Mouse (Mus musculus) mouse embryonic stem cell (cell line): ENCODE results near the gene Gla.

Experiments
- in situ Hi-C, 2 experiments: fragments of 300-500 bp; cut with MboI; formaldehyde crosslinking; loops; 1 replicate in 1 of 2; 3 replicates in 1 of 2; pipeline ENCODE4 v1.14.3; 2019 to 2020; ENCODE audit warnings: low sequenced_read_pairs in 2 of 2, low pct_unique_long_range_greater_than_20kb in 1 of 2, mixed read lengths in 1 of 2; ENCODE audit not compliant: unreplicated experiment in 1 of 2

Gene Gla

DNA sequence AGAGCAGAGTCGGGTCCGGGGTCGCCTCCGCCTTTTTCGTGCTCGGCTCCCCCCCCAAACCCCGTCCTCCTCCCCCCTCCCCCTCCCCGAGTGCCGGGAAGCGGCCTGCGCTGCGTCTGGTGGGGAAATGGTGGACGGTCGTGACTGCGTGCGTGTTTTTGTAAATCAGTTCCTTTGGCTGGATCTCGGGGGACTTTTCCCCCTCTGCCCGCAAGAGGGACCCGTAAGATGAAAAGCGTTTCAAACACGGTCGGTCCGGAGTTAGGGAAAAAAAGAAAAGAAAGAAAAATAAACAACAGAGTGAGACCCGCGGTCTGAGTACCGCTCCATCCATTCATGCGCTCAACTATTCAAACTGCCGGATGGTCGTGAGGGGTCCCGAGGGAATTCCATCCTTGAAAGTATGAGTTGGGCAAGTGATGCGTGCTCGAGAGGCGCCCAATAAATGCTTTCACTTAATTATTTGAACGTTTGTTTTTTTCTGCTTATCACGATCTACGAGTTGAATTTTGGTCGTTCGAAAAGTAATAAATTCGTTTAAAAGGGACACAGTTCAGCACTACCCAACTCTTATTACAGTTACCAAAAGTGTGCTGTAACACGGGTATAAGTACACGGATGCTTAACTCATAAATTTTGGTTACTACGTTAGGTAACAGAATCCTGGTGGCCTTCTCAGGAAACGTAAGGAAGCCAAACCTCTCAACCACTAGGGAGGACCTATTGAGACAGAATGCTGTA is 625 bp upstream of the Gla start:
- in situ Hi-C loops, result no loop called here

DNA sequence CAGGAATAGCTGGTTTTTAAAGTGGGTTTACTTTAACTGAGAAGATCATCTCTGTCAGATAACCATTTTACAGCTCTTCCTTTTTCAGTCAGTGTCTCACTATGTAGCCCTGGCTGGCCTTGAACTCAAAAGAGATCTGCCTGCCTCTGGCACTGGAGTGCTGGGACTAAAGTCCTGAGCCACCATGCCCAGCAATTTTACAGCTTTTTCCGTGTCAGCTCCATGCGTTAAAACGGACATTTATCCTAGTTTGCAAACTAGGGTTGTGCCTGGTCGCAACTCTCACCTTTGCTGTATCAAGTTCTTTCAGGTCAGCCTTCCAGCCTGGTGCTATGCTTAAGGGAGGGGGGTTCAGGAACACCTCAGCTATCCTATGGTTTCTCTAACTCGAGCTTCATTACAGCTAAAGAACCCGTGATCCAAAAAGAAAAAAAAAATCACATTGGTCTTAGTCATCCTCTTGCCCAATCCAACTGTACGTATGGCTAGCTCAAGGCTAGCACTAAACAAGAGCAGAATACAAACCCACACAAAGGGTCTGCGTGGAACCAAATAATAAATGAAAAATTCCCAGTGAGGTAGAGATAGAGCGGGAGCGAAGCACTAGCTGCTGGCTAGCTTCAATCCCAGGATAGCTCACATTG is 881 bp downstream of the Gla start:
- in situ Hi-C loops, result no loop called here

DNA sequence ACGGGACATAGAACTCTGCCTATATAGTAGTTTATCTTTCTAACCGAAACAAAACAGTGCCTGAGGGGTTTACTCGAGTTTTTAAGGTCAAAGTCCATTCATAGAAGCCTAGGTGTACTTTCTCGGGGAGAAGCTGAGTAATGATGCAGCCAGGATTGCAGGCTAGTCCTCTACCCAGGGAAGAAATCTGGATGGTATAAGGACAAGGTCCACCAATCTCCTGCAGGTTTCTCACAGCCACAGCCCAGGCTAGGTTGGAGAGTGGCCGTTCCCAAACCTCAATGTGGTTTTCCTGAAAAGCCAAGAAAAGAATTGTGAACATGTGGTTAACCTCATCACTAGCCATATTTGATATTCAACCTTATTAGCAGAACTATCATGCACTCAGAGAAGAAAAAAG is 11.1 kb downstream of the Gla start:
- in situ Hi-C loops, result no loop called here

DNA sequence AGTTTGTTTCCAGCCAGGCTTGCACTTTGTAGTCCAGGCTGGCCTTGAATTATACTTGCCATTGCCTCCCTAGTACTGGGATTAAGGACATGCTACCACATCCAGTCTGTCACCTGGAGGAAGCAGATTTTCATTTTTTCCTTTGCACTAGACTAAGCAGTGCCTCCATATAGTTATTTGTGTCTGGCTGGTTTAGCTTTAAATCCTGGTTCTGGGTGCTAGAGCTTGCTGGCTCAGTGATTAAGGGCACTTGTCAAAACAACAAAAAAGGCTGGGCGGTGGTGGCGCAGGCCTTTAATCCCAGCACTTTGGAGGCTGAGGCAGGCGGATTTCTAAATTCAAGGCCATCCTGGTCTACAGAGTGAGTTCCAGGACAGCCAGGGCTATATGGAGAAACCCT is 11.9 kb downstream of the Gla start:
- in situ Hi-C loops, result no loop called here

DNA sequence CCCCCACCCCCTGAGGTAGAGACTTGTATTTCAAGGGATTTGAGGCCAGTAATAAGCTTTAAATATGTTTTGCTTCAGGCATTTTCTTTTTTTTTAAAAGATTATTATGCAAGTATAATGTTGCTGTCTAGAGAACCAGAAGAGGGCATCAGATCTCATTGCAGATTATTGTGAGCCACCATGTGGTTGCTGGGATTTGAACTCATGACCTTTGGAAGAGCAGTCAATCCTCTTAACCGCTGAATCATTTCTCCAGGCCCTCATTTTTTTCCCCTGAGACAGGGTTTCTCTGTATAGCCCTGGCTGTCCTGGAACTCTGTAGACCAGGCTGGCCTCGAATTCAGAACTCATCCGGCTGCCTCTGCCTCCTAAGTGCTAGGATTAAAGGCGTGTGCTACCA is 12.7 kb downstream of the Gla start:
- in situ Hi-C loops, result no loop called here

DNA sequence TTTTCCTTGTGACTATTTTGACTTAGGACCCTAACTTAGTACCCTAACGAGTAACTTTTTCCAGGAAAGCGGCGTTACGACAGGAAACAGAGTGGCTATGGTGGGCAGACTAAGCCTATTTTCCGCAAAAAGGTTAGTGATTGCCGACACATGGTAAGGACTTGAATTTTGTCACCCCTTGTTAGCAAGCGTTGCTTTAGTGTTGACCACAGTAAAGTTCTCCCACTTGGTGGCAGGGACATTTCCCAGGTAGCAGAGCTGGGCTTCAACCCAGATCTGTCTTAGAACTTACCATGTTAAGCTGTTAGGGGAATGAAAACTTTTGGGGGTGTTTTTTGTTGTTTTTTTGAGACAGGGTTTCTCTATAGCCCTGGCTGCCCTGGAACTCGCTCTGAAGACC is 14.5 kb downstream of the Gla start:
- in situ Hi-C loops, result no loop called here

DNA sequence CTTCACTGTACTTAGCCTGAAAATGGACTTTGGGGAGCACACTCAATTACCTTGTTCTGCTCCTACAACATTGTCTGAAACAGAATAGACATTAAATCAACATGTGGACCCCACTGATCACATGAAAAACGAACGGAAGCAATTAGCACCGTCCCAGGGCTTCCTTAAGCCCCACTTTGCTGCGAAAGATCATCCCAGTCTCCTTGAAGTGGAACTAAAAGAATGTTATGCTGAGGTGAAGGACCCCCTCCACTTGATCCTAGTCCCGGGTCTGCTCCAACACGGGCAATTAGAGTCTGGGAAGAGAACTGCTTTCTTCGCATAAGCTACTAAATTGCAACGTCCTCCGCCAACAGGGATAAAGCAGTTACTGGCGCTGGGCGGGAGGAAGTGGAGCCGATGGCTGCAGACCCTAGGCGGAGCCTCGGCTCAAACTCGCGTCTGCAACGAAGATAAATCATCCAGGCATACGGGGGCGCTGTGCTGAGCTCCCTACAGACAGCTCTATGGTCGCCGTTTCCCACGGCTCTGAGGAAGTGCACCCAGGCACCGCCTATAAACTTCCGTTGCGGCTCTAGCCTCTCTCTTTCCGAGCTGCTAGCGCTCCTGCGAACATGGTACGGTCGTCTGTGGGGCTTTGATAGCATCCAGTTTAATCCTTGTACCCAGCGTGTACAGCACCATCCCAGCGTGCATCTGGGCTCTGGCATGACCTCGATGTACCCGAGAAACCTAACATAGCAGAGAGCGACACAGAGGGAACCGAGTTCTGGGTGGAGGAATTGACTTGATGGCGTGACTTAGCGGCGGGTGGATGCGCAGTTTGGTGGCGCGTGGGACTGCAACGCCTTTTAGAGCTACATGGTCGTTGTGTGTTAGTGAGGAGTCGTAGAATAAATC is 15.6 kb downstream of the Gla start, which contains the start of gene Rpl36a:
Gene Rpl36a (plus strand): TSS at position 552 of the 900 bp plus-strand sequence.
- in situ Hi-C loops, result no loop called here

DNA sequence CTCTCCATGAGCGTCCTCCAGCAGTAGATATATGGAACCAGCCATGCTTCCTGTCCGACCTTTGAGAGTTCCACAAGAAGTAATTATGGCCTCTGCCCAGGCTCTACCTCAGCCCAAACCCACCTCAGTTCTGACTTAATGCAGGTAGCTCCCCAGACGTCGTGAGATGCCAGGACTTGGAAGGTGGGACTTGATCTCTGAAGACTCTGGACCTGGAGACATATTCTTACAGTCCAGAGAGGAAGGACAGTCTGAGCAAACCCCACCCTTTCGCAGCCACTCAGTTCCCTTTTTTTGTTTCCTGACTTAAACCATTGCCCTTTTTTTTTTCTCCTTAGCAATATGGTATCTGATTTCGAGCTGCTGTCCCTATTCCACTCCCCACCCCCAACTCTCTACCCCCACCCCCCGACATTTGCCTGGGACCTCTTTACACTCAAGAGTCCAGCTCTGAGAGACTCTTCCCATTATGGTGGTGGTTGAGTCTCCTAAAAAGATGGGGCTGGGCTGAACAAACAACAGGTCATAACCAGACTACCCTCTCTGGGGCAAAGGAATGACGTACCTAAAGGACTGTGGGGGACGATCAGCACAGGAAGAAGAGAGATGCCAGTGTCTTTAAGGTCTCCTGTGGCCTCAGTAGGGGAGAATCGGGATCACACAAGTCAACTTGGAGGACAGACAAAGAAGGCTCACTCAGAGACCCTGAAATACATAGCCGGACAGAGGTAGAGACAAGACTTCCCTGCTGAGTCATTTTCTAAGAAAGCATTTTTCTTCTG is 17.8 kb downstream of the Gla start, which contains the start of gene Btk:
Gene Btk (minus strand): TSS at position 683 of the 782 bp plus-strand sequence.
- in situ Hi-C loops, result no loop called here

DNA sequence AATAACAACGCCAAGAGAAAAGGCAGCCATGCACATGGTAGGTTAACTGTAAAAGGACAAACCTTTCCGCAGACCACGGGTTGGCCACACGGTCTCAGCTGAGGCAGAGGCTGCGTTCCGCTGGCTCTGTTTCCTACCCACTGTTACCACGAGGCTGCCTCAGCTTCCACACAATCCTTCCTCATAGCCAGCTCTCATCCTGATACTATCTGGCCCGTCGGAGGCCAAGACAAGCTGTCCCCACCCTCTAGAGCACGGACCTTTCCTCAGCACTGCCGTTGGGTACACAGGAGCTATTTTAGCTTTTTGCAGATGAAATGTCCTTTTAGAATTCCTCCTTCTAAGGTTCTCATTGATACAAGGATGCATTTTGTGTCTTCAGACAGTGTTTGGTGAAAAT is 18.7 kb downstream of the Gla start:
- in situ Hi-C loops, result no loop called here

DNA sequence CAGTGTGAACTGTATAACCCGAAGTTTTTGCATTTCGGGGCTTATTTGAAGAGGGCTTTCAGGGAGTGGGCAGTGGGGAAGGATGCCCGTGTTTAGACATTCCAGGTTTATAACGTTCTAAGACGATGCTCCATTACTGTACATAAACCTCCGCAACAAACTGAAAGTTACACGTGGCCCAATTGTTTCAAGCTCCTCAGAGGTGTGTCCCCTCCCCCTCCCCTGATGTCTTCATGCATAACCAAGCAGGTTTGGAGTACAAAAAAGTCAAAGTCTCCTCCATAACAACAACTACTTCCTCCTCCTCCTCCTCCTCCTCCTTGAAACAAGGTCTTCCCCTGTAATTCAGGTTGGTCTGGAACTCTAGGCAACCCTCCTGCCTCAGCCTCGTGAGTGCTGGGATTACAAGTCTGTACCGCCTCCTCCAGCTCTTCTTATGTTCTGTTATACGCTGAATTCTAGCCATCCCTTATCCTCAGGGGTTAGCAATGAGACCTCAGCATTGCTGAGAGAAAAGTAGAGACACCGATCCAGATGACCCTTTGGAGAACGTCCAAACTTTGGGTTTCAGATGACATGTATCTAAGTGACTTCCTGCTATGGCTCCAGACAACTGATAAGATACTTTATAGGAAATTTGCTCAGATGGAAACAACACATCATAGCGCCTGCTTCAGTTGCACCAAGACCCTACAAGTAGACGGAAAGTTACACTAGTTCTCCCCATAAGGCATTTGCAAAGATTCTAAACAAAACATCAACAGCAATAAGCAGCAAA is 20.2 kb downstream of the Gla start:
- in situ Hi-C loops, result no loop called here

DNA sequence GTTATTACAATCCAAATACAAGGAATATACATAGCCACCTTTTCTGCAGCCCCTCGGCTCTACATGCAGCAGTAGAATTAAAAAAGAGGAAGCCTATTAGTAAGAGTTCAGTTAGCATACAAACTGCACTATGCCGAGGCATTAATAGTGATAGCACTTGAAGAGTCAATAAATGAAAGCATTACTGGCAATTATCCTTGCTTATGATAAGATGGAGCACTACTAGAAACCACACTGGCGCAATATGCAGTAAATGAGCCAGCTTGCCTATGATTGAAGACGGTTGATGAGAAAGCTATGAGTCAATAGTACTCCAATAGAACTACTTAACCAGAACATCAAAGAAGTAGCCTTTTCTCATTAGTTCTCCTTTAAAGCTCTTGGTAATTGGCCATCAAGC is 23.0 kb downstream of the Gla start:
- in situ Hi-C loops, result no loop called here

DNA sequence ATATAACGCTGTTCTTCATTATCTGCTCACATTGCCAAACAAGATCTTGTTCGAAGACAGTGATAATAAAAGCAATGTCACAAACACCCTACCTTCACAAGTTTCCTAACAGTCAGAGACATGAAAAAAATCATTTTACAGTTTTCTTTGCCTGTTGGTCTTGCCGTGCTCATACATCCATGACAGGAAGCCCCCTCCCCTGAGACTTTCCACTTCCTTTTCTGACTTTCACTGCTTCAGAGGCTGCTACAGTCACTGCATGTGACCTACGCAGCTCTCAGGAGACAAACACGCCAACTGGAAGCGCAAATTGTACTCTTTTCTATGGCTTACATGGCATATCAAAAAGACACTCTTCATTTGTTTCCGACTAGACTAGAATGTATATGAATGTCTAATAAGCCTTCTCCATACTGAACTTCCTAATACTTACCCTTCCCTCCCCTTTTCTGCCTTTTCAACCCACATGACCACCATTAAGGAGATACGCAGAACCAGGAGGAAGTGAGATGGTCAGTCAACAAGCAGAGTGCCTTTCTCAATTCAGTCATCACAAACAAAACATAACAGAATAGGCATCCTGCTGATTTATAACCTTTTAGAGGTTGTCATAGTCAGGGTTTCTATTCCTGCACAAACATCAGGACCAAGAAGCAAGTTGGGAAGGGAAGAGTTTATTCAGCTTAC is 34.2 kb downstream of the Gla start:
- in situ Hi-C loops, result no loop called here

DNA sequence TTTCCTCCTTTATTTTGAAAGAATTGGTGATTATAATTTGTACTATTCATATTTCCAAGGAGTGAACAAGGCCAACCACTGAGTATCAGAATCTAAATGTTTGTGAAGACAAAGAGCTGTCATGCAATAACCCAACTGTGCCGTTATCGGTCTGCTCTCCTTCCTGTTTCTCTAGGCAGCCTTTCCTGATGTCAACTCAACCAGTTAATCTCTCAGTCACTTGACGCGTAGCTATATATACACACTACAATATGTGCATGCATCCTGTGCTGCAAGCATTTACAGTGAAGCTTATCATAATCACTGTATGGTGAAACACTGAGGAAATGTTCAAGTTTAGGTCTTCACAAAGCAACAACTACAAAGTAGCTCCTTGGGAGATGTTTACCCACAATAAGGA is 36.6 kb downstream of the Gla start:
- in situ Hi-C loops, result no loop called here

DNA sequence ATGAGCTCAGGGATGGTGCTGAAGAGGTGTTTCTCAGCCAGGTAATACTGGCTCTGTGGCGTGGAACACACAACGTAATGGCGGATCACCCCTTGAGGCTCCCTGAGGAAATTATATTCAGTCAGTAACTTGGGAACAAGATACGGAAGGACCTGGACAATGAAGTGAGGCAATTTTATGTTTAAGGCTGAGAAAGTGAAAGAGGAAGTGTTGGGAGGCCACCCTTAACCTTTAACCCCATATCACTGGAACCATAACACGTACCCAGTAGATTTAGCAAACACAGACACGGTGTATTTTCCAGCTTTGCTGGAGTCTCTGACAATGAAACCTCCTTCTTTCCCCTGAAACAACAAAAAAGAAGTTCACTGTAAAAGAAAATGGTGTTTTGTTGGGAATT is 46.5 kb downstream of the Gla start:
- in situ Hi-C loops, result no loop called here

DNA sequence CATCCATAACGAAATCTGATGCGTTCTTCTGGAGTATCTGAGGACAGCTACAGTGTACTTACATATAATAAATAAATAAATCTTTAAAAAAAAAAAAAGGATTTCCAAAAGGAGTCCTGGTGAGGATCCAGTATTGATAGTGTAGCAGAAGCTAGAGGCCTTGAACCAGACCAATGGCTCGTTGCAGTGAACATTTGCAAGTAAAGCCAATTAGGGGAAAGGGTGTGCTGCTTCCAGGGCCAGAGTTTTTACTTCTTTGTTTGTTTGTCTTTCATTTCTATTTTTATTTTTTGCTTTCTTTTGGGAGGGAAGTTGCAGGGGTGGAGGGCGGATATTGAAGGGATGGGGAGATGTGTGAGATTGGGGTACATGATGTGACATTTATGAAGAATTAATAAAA is 47.6 kb downstream of the Gla start:
- in situ Hi-C loops, result no loop called here

DNA sequence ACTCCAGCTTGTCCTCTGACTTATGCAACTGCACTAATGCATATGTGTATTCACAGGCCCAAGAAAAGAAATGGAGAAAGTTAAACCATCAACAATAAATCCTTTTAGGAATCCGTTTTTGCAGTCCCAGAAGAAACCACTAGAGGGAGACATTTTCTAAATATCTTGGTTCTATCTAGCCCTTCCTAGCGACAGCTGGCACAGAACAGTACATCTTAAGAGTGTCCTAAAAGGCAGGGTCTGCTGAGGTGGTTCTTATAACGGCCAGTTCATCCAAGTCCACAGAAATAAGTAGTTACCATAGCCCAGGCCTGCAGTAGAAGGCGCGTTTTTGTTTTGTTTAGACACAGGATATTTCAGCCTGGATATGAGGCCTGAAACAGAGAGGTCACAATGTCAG is 50.0 kb downstream of the Gla start:
- in situ Hi-C loops, result no loop called here

DNA sequence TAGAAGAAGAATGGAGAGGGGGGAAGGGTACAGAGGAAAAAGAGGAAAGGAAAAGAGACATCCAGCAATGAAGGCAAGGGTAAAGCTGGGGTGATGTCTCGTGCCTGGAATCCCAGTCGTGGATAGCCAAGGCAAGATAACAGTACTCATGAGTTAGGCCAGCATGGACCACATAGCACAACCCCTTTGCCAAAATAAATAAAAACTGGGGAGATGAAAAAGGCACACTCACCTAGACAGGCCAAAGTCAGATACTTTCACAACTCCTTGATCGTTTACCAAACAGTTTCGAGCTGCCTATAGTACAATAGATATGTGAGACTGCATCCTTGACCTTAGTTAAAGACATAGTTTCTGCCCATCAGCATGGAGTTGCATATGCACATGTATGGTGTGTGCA is 53.6 kb downstream of the Gla start:
- in situ Hi-C loops, result no loop called here
